Mouse (Mus musculus) c-Kit-negative CD71-positive TER-119-positive erythroid progenitor cells, embryonic 14.5 days (primary cell): ENCODE data around the gene Sft2d2.

Experiments used
- DNase-seq: peaks from one replicate; pipeline ENCODE4 v3.0.0-alpha.2; 2013; ENCODE audit warnings: low read depth, low spot score

Sft2d2 gene

DNA sequence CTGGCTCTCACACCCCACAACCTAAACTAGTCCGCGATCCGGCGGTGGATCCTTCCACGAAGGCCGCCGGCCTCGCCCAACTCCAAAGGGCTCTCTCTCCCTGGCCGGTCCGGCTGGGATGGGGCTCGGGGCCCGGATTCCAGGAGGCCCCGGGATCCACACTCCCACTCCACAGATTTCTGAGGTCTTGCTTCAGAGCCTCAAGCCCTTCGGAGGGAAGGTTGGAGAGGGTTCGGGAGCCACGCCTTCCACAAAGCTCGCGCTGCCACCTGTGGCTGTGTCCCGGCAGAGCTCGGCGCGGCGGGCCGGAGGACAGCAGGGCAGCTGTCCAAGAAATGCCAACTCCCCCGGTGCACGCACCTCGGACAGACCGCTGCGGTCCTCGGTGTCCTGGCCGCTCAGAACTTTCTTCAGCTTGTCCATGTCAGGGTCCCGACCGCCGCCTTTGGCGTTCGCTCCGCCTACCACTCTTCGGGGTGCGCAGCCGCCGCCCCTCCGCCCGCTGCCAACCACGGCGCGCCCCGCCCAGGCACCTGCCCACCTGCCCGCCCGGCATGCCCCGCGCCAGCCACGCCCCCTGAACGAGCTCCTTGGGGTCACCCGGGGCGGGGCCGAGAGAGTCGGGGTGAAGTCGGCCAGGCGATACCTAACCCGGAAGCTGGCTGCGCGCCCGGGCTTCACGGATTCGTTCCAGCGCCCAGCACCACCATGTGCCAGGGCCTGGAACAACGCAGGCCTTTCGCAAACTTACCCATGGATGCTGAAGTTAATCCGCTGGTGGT is at the start of gene Sft2d2:
Gene Sft2d2, minus strand, starts transcription at position 559 of the 782 bp plus-strand sequence.
- peak; percentile 80 for DNase-seq

DNA sequence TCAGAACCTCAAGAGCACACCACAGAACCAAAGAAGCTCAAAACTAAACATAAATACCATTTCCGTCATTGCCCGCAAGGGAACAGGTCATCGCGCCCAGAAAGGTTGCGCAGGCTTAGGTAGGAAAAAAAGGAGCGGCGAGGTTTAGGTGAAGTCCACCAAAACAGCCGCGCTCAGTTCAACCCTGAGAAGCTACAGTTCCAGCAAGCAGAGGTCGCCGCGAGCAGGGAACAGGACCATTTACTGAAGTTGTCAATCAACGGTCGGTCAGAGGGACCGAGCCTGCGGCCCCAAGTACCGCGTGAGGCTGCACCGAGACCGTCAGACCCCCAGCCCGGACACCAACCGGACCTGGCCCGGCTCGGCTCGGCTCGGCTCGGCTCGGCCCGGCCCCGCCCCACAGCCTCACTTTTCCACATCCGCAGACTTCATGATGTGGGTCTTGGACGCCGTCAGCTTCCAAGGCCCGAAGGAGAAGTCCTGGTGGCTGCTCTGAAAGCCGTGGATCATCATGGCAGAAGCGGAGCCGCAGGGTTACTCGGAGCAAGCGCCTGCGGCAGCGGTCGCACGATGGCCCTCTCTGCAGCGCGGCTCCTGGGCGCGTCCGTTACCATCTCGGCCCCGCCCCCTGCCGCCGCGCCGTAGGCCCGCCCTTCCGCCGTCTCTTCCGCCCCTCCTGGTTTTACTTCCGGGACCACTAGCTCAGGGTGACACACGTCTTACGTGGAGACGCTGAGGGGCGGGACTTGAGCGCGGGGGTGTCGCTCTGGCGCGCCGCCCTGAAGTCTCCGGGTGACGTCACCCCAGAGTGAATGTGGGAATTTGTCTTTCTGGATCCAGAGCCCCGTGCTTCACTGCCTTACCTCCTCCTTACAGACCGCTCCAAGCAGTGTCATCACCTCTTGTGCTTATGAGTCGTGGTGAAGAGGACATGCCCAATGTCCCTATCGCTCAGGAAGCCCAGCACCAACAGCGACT is 42.4 kb upstream of the Sft2d2 start, which contains the start of gene Tiprl:
Gene Tiprl, minus strand, starts transcription at position 676 of the 978 bp plus-strand sequence.
- DNase-seq, result peak; percentile 95

DNA sequence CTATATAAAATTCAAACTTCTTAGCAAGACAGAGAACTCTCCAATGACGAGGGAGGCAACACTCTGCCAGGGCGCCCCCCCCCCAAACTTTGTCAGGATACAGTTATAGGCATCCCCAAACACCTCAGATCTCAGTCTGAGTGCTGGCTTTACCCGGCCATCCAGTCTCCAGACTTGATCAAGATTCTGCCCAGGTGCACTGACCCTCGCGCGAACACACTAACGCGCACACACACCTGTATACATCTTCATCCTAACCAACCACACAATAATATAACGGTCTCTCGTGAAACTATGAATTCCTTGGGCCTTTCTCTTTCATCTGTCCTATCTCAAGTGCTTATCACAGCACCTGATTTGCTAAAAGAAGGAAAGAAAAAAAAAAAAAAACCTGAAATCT is 41.6 kb upstream of the Sft2d2 start:
- DNase-seq, result no peak

DNA sequence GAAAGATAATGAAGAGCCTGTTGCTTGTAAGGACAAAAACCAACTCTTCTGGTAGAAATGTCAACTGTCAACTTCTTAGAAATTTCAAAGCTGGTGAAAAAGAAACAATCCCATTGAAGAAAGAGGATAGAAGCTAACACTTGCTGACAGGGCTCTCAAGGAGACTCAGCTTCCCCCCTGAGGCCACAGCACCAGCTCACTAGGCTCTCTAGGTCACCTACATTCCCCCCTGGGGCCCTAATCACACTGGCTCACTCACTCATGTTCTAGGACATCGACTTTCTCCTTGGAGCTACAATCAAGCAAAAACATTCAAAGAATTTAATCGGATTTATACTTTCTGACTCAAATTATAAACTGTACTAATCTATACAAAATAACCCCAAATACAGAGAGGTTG is 39.6 kb upstream of the Sft2d2 start:
- DNase-seq, result no peak

DNA sequence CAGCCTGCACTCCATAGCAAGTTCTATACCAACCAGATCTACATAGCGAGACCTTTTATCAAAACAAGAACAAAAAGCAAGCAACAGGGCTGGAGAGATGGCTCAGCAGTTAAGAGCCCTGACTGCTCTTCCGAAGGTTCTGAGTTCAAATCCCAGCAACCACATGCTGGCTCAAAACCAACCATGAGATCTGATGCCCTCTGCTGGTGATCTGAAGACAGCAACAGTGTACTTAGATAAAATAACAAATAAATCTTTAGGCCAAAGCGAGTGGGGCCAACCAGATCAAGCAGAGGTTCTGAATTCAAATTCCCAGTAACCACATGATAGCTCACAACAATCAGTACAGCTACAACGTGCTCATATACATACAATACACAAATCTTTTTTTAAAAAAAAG is 36.5 kb upstream of the Sft2d2 start:
- DNase-seq, result no peak

DNA sequence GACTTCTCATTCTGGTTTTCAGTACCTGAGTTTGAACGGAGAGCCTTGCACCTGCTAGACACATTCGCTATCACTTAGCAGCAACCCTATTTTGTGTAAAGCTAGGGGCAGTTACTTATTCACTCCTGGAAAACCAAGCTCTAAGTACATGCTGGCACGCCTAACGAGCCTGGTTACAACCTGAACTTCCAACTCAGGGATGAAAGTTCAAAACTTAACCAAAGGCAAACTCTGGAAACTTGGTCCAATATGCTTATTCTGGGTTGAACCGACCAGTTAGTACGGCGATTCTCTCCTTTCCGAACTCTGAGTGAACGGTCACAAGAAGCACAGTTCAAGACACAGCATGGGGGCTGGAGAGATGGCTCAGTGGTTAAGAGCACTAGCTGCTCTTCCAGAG is 35.3 kb upstream of the Sft2d2 start:
- no peak for DNase-seq

DNA sequence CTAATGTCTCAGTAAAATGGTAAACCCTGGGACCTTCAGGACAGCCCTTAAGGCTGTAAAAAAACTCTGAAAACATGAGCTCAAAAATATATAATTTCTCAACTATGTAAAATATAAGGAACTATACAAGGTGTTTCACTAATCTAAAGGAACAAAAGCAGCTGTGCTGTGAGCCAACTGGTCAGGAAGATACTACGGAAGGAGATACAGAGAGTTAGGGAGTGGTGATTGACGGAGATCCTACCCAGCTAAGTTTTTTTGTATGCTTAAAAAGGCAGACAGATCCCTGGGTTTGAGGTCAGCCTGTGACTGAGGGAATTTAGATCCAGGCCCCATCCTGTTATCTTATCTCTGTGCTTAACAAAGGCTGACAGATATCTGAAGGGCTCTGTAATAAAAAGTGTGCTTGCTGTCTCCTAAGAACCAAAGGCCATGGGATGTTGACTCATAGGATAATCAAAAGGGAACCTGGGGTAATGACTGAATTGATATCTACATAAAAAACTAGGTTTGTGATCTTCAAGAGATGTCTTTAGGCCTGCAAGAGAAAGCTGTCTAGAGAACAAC is 22.9 kb upstream of the Sft2d2 start:
- no peak for DNase-seq

DNA sequence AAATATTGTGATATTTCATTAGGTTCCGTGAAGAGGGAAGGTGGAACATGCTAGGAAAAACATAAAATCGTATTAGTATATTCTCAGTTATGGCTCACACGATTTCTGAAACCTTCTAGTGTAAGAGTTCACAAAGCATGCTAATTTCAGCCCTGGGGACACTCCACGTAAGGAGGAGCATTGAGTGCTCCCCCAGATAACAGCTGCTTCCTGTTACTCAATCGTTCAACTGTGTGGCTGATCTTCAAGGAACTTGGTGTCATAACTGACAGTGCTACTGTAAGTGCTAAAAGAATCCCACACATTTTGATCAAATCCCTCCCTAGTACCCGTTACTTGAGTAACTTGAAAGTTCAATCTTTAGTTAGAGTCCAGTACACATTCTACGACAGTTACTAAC is 21.6 kb upstream of the Sft2d2 start:
- no peak for DNase-seq

DNA sequence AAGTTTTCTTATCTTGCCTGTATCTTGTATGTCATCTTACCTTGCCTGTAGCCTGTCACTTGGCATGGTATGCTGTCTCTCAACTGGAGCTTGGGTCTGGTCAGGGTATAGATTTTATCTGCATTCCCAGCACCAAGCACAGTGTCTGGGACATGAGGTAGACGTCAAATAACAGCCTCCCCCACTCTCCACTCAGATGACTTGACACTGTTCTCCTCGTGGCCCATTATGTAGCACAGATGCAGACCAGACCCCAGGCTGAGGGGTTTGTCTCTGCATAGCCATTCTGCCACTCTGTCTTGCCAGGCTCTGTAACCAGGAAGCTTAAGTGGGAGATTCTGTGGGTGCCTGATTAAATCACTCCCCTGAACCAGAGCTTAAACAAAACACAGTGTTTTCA is 11.4 kb upstream of the Sft2d2 start:
- no peak for DNase-seq

DNA sequence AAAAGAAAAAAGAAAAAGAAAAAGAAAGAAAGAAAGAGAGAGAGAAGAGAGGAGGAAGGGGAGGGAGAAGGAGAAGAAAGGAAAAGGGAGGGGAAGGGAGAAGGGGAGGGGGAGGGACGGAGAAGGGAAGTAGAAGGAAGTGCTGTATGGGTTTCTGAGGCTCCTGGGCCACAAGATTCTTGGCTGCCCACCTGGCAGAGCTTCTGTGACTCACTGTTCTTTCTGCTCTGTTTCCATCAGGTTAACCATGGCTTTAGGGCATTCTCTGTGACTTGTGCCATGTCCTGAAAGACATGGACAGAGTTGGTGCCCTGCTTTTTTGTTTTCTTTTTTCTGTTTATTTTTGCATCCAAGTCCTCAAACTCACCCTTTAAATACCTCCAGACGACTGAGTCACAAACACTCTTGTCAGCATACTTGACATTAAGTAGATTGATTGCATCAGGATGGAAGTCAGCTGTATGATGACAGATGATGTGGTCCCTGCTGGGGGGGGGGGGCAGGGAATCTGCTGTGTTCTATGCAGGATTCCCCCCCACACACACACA is 9.3 kb upstream of the Sft2d2 start:
- DNase-seq, result no peak

DNA sequence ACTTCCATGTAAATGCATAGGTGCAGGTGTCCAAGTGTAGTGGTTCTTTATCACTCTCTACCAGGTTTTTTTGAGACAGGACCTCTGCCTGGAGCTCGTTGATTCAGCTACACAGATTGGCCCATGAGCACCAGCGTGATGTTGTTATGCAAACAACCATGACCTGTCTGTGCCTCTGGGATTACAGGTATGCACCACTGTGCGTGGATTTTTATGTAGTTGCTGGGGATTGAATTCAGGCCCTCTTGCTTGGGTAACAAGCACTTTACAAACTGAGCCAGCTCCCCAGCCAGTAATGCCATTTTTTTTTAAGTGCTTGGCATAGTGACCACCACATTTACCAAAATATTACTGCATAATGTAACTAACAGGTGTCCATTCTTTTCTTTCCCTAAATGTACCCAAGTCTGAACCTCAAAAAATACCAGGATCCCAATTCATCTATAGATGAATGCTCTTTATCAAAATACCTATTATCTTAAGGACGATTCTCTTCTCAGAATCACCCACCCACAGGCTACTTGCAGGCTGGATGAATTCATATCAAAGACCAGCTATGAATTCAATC is 7.3 kb upstream of the Sft2d2 start:
- DNase-seq, result no peak

DNA sequence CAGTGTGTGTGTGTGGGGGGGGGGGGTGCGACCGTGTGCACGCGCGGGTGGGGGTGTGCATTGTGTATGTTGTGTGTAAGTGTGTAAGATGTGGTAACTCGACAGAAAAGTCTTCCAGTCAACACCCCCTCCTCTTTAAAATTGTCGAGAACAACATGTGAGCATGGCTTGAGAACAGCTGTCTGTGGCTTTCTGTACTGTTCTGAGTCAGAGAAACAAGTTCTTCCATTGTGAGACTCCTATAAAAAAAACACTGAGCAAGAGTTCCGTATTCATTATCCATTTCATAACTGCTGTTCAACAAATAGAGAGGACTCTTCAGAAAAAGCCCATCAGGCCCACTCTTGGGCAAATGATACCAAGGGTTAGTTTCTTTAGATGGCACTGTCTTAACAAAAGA is 6.5 kb upstream of the Sft2d2 start:
- no peak for DNase-seq

DNA sequence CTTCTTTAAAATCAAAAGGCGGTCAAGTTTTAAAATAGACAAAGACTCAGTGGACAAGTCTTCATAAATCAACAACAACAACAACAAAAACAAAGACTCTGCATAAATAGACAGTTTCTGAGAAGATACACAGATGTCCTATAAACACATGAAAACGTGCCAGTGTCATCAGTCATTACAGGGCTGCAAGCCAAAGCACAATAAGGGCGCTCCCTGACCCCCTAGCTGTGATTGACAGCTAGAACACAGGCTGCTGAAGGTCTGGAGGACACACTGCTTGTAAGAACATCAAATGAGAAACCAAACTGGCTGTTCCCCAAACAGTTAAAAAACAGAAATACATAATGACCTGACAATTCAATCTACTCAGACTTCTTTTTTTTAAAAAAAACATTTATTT is 5.4 kb upstream of the Sft2d2 start:
- no peak for DNase-seq

DNA sequence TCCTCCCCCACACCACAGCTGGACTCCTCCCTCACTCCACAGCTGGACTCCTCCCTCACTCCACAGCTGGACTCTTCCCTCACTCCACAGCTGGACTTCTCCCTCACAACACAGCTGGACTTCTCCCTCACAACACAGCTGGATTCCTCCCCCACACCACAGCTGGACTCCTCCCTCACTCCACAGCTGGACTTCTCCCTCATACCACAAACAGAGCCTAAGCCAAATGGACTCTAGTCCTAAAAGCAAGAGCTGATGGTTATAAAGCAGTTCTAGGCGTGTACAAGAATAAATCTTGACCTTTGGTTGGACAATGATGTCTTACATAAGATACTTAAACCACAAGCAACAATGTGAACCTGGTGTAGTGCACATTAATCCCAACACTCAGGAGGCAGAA is 4.7 kb upstream of the Sft2d2 start:
- DNase-seq, result no peak

DNA sequence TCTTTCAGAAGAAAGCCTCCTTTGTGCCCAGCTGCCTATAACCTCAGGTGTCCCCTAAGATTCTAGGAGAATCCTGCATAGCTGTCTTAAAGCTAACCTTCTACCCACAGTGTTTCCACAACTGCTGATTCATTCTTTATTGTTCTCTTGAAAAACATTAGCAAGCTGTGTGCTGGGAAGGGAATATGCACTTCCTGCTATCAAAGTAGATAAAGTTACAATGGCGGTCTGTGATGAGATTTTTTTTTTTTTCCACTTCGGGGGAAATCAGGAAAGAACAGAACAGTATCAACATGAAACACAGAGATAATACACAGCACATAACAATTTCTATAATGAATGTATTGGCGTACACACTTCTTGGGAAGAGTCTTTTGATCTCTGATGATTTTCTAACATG is 3.6 kb upstream of the Sft2d2 start:
- no peak for DNase-seq

DNA sequence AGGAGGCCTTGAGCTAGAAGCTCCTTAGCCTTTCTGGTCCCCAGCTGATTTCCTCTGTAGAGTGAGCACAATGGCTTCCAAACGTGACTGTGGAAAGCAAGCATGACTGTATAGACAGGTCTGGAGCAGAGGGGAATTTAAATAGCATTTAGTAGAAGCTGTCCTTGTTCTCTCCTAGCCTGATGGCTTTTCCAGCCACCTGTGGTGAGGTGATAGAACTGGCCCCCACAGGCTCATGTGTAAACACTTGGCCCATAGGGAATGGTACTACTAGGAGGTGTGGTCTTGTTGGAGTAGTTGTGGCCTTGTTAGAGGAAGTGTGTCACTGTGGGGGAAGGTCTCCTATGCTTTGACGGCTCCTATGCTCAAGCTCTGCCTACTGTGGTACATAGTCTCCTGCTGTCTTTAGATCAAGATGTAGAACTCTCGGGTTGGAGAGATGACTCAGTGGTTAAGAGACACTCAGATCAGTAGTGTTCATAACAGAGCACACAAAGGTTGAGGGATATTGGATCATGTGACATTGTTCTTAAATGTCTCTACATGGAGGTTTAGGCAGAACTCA is 1.2 kb upstream of the Sft2d2 start:
- no peak for DNase-seq

DNA sequence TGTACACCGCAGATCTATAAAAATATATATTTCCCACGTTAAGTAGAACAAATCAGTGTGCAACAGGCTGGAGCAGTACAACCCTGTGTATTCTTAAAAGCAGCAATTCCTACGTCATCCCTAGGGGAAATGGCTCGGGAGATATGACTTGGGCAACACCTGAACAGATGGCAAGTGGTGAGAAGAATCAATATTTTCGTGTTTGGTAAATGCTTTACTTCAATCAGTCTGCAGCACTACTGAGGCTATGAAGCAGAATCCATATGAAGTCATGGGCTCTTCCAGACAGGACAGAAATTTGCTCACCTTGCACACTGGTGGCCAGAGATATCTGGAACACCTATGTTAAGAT is 400 bp upstream of the Sft2d2 start:
- no peak for DNase-seq

DNA sequence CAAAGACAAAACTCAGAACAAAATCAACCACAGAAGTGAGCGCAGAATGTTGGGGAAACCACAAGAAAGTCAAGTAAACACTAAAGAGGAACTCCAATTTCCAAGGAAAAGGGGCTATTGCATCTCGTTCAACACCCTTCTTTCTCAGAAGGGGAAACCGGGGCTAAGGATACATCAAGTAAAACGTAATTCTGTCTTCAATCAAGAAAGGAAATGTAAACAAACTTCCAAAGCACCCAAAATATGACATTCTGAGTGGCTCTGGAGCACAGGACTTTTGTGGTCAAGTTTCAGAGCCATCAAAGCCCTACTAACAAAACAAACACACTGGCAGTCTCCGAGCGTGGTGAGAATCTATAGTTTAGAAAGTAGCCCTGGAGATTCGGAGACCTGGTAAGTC is 812 bp downstream of the Sft2d2 start:
- DNase-seq, result no peak

DNA sequence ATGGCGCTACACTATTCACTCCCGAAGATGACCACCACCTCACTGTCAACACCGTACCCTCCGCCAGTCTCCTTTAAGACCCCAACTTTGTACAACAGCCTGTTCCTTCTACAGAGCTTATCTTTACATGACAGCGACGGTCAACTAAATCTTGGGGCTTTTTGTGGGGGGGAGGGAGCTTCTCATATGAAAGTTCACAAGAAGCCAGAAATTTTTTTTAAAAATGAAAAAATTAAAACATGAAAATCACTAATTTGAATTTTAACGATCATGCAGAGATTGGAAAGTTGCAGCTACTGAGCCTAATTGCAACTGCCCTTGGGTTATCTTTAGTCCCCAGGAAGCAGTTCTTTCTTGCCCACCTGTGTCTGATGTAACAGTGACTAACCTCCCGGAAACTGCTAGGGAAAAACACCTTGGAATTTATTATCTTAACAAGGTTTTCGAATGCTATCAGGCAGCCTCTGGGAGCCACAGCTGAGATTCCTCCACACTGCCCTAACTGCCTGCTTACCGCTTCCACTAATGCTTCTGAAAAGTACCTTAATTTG is 1.4 kb downstream of the Sft2d2 start:
- DNase-seq, result no peak

DNA sequence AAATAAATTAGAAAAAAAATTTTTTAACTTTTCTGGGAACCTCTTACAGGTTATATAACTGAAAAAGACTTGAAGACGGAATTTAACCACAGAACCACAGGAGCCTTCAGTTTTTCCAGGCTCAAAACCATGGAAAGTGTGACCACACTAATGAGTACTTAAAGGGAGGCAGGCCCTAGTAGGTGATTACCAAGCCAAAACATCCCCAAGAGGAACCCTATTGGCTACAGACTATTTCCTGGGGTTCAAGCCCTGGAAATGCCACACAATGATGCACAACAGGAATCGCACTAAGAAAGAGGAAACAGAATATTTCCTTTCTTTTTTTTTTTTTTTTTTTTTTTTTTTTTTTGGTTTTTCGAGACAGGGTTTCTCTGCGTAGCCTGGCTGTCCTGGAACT is 2.1 kb downstream of the Sft2d2 start:
- no peak for DNase-seq

DNA sequence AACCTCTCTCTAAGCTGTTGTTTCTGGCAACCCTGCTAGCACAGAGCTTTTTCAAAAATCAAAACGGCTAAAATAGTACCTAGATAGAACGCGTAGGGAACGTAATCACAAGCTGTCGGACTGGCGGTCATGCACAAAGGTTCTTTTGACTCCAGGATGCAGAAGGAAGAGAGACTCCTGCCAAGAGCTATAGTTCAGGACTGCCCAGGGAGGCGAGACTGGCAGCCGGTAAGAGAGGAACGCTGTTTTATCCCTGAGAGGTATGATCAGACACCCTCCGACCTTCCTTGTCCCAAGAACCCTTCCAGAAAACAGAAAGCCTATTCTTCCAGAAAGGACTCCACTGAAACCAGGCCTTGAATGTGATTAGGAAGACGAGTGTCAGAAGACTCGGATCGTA is 2.6 kb downstream of the Sft2d2 start:
- no peak for DNase-seq
